Mouse (Mus musculus) lung, adult 18-20 months (tissue): ENCODE measurements around the gene Cxcr4.

Experiments used
- DNase-seq, 2 experiments: peaks; one replicate each; pipeline ENCODE4 v3.0.0; 2022; ENCODE audit warnings: mixed read lengths in 2 of 2

Gene Cxcr4

GRCm38 (mm10) chr1:128567224-128568197 lies 24.6 kb downstream of the Cxcr4 start:
- no peak for DNase-seq

DNA sequence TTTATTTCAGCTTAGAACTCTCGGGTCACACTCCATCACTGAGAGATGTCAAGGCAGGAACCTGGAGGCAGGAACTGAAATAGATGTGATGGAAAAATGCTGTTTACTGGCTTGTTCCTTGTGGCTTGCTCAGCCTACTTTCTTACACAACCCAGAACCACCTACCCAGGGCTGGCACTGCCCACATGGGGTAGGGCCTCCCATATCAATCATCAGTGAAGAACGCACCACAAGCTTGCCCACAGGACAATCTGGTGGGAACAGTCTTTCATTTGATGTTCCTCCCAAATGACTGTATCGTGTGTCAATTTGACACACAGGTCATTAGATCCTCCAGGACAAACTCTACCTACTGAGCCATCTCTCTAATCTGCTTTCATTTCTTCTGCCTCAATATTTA lies 28.2 kb downstream of the Cxcr4 start:
- DNase-seq = no peak

GRCm38 (mm10) chr1:128561325-128561874 lies 30.7 kb downstream of the Cxcr4 start:
- DNase-seq = no peak

DNA sequence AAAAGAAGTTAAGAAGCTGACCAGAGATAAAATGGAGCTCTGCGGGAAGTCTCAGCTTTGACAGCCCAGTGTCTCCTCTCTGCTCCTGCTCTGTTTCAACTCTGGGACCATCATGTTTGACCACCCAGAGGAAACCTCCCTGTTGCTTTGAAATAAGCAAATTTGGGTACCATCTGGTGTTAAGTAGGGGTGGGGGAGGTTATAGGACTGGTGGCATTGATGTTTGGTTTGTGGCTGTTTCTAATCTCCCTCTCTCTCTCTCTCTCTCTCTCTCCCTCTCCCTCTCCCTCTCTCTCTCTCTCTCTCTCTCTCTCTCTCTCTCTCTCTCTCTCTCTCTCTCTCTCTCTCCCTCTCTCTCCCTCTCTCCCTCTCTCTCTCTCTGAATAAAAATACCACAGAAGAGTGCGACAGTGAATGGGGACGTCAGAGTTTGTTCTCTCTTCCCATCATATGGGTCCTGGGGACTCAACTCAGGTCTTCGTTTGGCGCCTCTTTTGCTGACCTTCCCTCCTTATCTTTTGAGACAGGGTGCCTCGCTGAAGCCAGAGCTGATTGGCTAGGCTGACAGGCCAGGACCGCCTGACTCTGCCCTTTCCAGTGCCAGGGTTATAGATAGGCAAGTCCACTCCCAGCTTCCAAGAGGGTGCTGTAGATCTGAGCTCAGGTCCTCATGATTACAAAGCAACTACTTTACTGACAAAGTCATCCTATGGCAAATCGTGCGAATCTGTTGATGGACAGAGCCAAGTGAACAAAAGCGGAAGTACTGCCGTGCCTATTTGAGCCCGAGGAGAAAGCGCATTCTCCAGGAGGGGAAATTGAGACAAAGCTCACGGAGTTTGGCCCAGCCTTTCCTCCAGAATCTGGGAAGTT lies 31.4 kb downstream of the Cxcr4 start:
- DNase-seq = no peak

DNA sequence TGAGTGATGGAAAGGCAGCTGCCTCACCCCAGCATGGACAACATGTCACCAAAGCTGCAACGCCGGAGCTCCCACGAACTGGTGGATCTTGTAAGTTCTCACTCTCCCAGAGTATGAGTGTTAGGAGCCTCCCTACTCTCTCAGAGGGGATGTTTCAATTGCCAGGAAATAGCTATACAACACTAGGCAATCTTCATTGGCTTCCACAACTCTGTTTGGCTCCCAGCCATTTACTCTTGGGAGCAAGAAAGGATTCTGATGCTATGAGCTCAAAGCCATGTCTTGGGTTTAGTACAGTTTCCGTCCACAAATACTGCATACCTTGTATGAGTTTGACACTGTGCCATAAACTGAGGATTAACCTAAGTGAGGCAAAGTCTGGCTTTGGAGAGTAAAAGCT lies 34.1 kb downstream of the Cxcr4 start:
- DNase-seq = no peak

DNA sequence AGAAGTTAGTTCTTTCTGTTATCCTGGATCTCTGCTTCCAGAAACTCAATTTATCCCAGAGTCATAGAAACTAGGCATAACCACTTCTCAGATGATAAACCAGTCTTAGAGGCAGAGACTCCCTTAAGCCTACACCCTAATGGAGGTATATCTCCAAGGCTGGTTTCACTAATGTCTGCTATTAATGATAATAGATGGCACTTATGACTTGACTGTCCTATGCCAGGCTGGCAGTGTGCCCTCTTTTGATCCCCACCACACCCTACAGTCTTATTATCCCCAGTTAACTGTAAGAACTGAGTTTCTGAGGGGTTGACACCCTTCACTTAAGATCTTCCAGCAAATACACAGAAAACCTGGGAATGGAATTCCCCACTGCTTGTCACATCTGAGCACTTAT lies 39.5 kb downstream of the Cxcr4 start:
- no peak for DNase-seq

- DNase-seq = no peak
These were observed 40.2 kb downstream of the Cxcr4 start for GRCm38 (mm10) chr1:128551743-128552397.

- no peak for DNase-seq
These were observed 42.7 kb downstream of the Cxcr4 start for GRCm38 (mm10) chr1:128549442-128549841.

DNA sequence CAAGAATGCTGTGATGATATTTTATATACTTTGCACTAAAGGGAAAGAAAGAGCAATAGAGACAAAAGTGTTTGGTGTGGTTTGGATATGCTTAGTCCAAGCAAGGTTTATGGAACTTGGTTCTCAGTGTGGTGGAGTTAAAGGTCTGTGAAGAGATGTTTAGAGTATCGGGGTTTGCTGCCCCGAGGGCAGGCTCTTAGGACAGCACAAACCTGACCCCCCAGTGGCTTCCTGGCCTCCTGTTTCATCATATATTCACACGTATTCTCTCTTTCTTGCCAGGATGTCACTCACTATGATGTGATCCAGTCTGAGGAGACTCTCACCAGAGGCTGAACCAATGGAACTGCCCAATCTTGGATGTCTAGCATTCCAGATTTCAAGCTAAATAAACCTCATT lies 43.1 kb downstream of the Cxcr4 start:
- no peak for DNase-seq

GRCm38 (mm10) chr1:128548220-128548998 lies 43.7 kb downstream of the Cxcr4 start:
- no peak for DNase-seq

DNA sequence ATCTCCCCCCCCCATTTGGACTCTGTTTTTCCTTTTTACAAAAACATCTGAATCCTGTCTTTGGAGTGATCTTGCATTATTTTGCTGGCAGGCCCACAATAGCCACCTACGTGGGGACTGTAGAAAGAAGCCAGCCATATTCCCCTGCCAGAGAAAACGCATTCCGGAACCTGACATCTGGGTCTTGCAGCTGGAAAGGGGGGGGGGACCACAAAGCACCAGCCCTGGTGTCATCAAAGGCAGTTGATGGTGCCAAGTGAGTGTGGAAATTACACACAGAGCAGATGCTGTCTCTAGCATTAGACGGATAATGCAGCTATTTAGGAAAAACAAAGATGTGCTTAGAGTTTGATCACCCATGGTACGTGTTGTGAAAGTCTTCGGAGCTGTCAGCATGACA lies 46.4 kb downstream of the Cxcr4 start:
- DNase-seq = no peak

DNA sequence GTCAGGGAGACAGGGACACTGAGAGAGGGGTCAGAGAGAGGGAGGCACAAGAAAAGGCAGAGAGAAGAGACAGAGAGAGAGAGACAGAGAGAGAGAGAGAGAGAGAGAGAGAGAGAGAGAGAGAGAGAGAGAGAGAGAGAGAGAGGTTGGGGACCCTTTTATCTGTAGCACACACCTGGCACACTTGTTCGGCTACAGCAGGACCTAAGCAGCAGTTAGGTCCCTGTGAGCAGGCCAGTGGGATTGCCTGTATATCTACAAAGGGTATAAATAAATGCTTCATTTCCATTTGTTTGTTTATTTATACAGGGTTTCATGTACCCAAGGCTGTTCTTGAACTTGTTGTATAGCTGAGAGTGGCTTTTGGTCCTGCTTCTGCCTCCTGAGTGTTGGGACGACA lies 49.0 kb downstream of the Cxcr4 start:
- DNase-seq = no peak

GRCm38 (mm10) chr1:128542555-128542954 lies 49.5 kb downstream of the Cxcr4 start:
- DNase-seq = no peak

DNA sequence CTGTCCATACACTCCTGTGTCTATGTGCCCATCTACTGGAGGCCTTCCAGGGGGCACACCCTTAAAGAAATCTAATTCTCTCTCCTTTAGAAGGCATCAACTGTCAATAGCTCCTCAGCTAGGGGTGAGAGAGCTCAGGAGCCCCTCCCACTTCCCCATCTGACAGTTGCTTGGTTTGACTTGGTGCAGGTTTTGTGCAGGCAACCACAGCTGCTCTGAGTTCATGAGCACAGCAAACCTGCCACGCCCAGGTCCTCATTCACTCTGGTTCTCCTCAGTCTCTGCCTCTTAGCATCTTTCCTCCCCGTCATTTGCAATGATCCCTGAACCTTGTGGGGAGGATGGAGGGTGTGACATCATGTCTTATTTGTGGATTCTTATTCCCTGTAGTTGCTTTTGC lies 51.9 kb downstream of the Cxcr4 start:
- DNase-seq = no peak

DNA sequence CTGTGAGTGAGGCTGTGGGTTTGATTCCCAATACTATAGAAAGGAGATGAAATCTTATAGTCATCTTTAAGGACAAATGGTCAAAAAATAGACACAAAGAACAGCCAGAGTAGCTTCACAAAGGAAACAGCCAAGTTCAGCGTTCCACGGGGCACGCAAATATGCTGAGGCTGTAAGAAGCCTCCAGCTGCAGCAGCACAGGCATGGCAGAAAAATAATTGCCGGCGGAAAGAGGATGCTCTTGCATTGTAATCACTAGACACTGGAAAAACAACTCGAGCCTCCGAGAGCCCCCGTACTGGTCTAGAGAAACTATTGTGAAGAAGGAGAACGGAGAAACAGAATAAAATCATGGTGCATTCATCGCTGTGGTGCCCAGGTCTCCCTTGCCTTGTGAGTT lies 52.5 kb downstream of the Cxcr4 start:
- DNase-seq = no peak
